Mouse (Mus musculus) CH12.LX (cell line): ENCODE data around the gene Ppara. TPM values are rescaled to one million over a fixed set of nuclear protein-coding genes. Genes with fewer than 3 reads are reported as not detected.

Experiments used
- DNase-seq: peaks from one replicate; pipeline ENCODE4 v3.0.0-alpha.2; 2013; ENCODE audit errors: extremely low read depth
- H3K27ac ChIP-seq: 2 replicates; pipeline ENCODE4 v1.5.1; 2012; ENCODE audit warnings: low read depth, mild to moderate bottlenecking, control low read depth, moderate library complexity; ENCODE audit not compliant: insufficient read depth
- H3K27me3 ChIP-seq: replicated peaks from 2 replicates; pipeline ENCODE3; 2012; ENCODE audit warnings: inconsistent platforms
- H3K36me3 ChIP-seq, 2 experiments: replicated peaks in 1 of 2; 2 replicates each; pipeline versions ENCODE3 to v1.6.1; 2012; ENCODE audit warnings: inconsistent platforms in 1 of 2, low read length in 1 of 2, mild to moderate bottlenecking in 1 of 2, mixed read lengths in 1 of 2, moderate library complexity in 1 of 2; ENCODE audit not compliant: control insufficient read depth in 1 of 2, insufficient read depth in 1 of 2
- H3K4me1 ChIP-seq, 2 experiments: 2 replicates each; pipeline ENCODE4 v1.6.1; 2012; ENCODE audit warnings: inconsistent platforms in 1 of 2, moderate library complexity in 1 of 2; ENCODE audit not compliant: insufficient read depth in 2 of 2, control insufficient read depth in 1 of 2
- H3K4me2 ChIP-seq: 2 replicates; pipeline ENCODE4 v1.6.1; 2012; ENCODE audit warnings: low read depth, mild to moderate bottlenecking, control low read depth; ENCODE audit not compliant: poor library complexity, insufficient read depth, severe bottlenecking
- H3K4me3 ChIP-seq, 3 experiments: fragments of 150-350 bp in 1 of 3; sonication (generic) in 1 of 3; replicated peaks in 1 of 3; 2 replicates each; pipeline versions ENCODE3 to v1.5.1; 2011 to 2012; ENCODE audit warnings: low read depth in 2 of 3, low read length in 2 of 3, mild to moderate bottlenecking in 2 of 3, moderate library complexity in 2 of 3, control low read depth in 1 of 3, improper control_type of control experiment in 1 of 3, inconsistent platforms in 1 of 3, mixed read lengths in 1 of 3; ENCODE audit not compliant: poor library complexity in 1 of 3
- H3K79me2 ChIP-seq: replicated peaks from 2 replicates; pipeline ENCODE4 v1.6.1; 2012; ENCODE audit warnings: mild to moderate bottlenecking, moderate library complexity; ENCODE audit not compliant: control insufficient read depth, poor library complexity, insufficient read depth, severe bottlenecking; ENCODE audit errors: extremely low read depth
- H3K9ac ChIP-seq: 2 replicates; pipeline ENCODE4 v1.6.1; 2012; ENCODE audit warnings: low read depth, mild to moderate bottlenecking, control low read depth, moderate library complexity; ENCODE audit not compliant: insufficient read depth
- H3K9me3 ChIP-seq: replicated peaks from 2 replicates; pipeline ENCODE3; 2012; ENCODE audit warnings: low read length, inconsistent platforms, mixed read lengths
- BHLHE40 ChIP-seq: IDR thresholded peaks from 2 replicates; pipeline ENCODE4 v1.6.1; 2011; ENCODE audit warnings: mild to moderate bottlenecking, low read depth, low read length, improper control_type of control experiment
- CTCF ChIP-seq, 2 experiments: IDR thresholded peaks in 1 of 2; conservative IDR thresholded peaks in 1 of 2; 2 replicates each; pipeline ENCODE4 v1.5.1; 2011 to 2012; ENCODE audit warnings: low read depth in 2 of 2, low read length in 2 of 2, improper control_type of control experiment in 1 of 2, inconsistent platforms in 1 of 2, mild to moderate bottlenecking in 1 of 2, moderate library complexity in 1 of 2
- ELF1 ChIP-seq: IDR thresholded peaks from 2 replicates; pipeline ENCODE4 v1.6.1; 2014; ENCODE audit warnings: low read depth, mild to moderate bottlenecking, inconsistent platforms, low read length, improper control_type of control experiment
- EP300 ChIP-seq: IDR thresholded peaks from 2 replicates; pipeline ENCODE4 v1.6.1; 2011; ENCODE audit warnings: low read length, improper control_type of control experiment
- GABPA ChIP-seq: IDR thresholded peaks from 2 replicates; pipeline ENCODE4 v1.6.1; 2012; ENCODE audit warnings: low read depth, low read length, improper control_type of control experiment, inconsistent platforms; ENCODE audit not compliant: insufficient replicate concordance
- HCFC1 ChIP-seq: IDR thresholded peaks from 2 replicates; pipeline ENCODE4 v1.6.1; 2012; ENCODE audit warnings: low read depth, mild to moderate bottlenecking, inconsistent platforms, low read length, improper control_type of control experiment
- IRF4 ChIP-seq: IDR thresholded peaks from 2 replicates; pipeline ENCODE4 v1.6.1; 2014; ENCODE audit warnings: low read depth, mild to moderate bottlenecking, inconsistent platforms, low read length, improper control_type of control experiment
- JUN ChIP-seq: IDR thresholded peaks from 2 replicates; pipeline ENCODE4 v1.6.1; 2011; ENCODE audit warnings: low read depth, mild to moderate bottlenecking, low read length, improper control_type of control experiment, moderate library complexity; ENCODE audit not compliant: insufficient read depth
- JUND ChIP-seq: conservative IDR thresholded peaks from 2 replicates; pipeline ENCODE4 v1.6.1; 2011; ENCODE audit warnings: low read depth, low read length, improper control_type of control experiment
- MAFK ChIP-seq: IDR thresholded peaks from 2 replicates; pipeline ENCODE4 v1.6.1; 2011; ENCODE audit warnings: low read length, improper control_type of control experiment; ENCODE audit not compliant: insufficient replicate concordance
- MXI1 ChIP-seq: IDR thresholded peaks from 2 replicates; pipeline ENCODE4 v1.6.1; 2011; ENCODE audit warnings: mild to moderate bottlenecking, low read depth, low read length, improper control_type of control experiment
- MYC ChIP-seq: IDR thresholded peaks from 2 replicates; pipeline ENCODE4 v1.6.1; 2011; ENCODE audit warnings: low read depth, mild to moderate bottlenecking, improper control_type of control experiment, low read length
- PAX5 ChIP-seq: IDR thresholded peaks from 2 replicates; pipeline ENCODE4 v1.6.1; 2012; ENCODE audit warnings: low read length, inconsistent platforms, mixed read lengths
- POLR2AphosphoS2 ChIP-seq: IDR thresholded peaks from 2 replicates; pipeline ENCODE4 v1.6.1; 2011; ENCODE audit warnings: low read depth, low read length, improper control_type of control experiment
- RCOR1 ChIP-seq: conservative IDR thresholded peaks from 2 replicates; pipeline ENCODE4 v1.6.1; 2012; ENCODE audit warnings: low read depth, mild to moderate bottlenecking, inconsistent platforms, low read length, improper control_type of control experiment
- SIN3A ChIP-seq: IDR thresholded peaks from 2 replicates; pipeline ENCODE4 v1.6.1; 2012; ENCODE audit warnings: low read length, improper control_type of control experiment, inconsistent platforms
- SMC3 ChIP-seq: IDR thresholded peaks from 2 replicates; pipeline ENCODE4 v1.6.1; 2011; ENCODE audit warnings: low read depth, low read length, improper control_type of control experiment
- TBP ChIP-seq: conservative IDR thresholded peaks from 2 replicates; pipeline ENCODE4 v1.6.1; 2011; ENCODE audit warnings: low read depth, low read length, improper control_type of control experiment
- TCF12 ChIP-seq: IDR thresholded peaks from 2 replicates; pipeline ENCODE4 v1.6.1; 2014; ENCODE audit warnings: low read depth, mild to moderate bottlenecking, inconsistent platforms, low read length, improper control_type of control experiment
- UBTF ChIP-seq: IDR thresholded peaks from 2 replicates; pipeline ENCODE4 v1.6.1; 2012; ENCODE audit warnings: low read depth, mild to moderate bottlenecking, inconsistent platforms, low read length, improper control_type of control experiment, moderate library complexity
- USF2 ChIP-seq: conservative IDR thresholded peaks from 2 replicates; pipeline ENCODE4 v1.6.1; 2011; ENCODE audit warnings: low read depth, low read length, improper control_type of control experiment
- ZMIZ1 ChIP-seq: IDR thresholded peaks from 2 replicates; pipeline ENCODE4 v1.6.1; 2012; ENCODE audit warnings: low read depth, mild to moderate bottlenecking, inconsistent platforms, low read length, improper control_type of control experiment
- ZNF384 ChIP-seq: IDR thresholded peaks from 2 replicates; pipeline ENCODE4 v1.6.1; 2012; ENCODE audit warnings: low read depth, low read length, improper control_type of control experiment, inconsistent platforms
- dilution Hi-C: fragments of 300-500 bp; cut with MboI; formaldehyde crosslinking; loops from 2 replicates; pipeline ENCODE4 v1.14.3; 2020; ENCODE audit warnings: low sequenced_read_pairs; ENCODE audit not compliant: extremely low pct_unique_long_range_greater_than_20kb, extremely low pct_ligation_motif_present
- in situ Hi-C: fragments of 300-500 bp; cut with MboI; formaldehyde crosslinking; loops from 3 replicates; pipeline ENCODE4 v1.14.3; 2019; ENCODE audit warnings: low sequenced_read_pairs, low pct_ligation_motif_present, low pct_unique_long_range_greater_than_20kb, mixed read lengths
- polyA plus RNA-seq: library from polyadenylated mRNA; unstranded; fragments of >175 nt; gene quantifications from 2 replicates; pipeline ENCODE4 v1.2.1, GENCODE M21; 2012; ENCODE audit warnings: low read depth; ENCODE audit not compliant: insufficient read length
- total RNA-seq, 2 experiments: library from RNA; depleted of rRNA; stranded (reverse); fragments of 300-350 nt in 1 of 2; fragments of >200 nt in 1 of 2; gene quantifications; 2 replicates each; pipeline ENCODE4 v1.2.3; 2012 to 2014

The Ppara gene
- total and polyA plus RNA-seq, 3 experiments, result not detected

DNA sequence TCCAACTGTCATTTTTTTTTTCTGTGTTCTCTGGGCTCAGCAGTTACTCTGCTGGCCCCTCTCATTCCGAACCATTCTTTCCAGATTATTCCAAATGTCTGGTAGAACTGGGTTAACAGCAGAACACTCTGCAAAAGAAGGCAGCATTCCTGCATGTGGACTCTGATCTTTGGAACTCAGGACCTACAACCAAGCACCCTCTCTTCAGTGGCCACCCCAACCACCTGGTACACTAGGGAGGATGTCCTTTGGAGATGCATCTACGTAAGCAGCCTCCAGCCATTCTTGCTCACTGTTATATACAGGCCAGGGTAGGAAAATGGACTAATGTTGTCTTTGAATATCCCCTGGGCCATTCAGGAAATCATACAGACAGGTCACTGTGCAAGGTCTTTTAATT, 1.1 kb upstream of the Ppara start:
- Histone ChIP-seq H3K27ac (no peak overlapping the region), H3K9me3 (no peaks in the 10 kb centered on the region), H3K79me2 (no peaks in the 10 kb centered on the region), H3K4me1 (peaks cover 8% of the 10 kb centered on the region in 2 experiments; a peak in 2 of 4 replicates), H3K27me3 (peaks cover 86% of the 10 kb centered on the region), H3K4me3 (no peak overlapping the region), H3K36me3 (no peaks in the 10 kb centered on the region), H3K4me2 (no peak overlapping the region), H3K9ac (no peak overlapping the region)
- dilution Hi-C loops, result no loop called here
- in situ Hi-C loops, result loop anchor here (25.0 kb wide), 1 partner anchor 304 kb away; the partner anchor contains the start of gene Celsr1
- TF ChIP-seq CTCF (conservative IDR thresholded peaks at IDR 0.05 in 1 of 2, IDR thresholded peaks at IDR 0.05 in 1 of 2; ENCODE audit: low read depth in 2 of 2, low read length in 2 of 2) (no peak), UBTF (no peak), ZNF384 (no peak), PAX5 (no peak), BHLHE40 (no peak), MXI1 (no peak), GABPA (no peak), TCF12 (no peak), RCOR1 (no peak), EP300 (no peak), POLR2AphosphoS2 (no peak), JUN (no peak), JUND (no peak), MAFK (no peak), SMC3 (no peak), MYC (no peak), ZMIZ1 (no peak), SIN3A (no peak), IRF4 (no peak)
- TF ChIP-seq, all 38 proteins: peak for 0
- no peak for DNase-seq

DNA sequence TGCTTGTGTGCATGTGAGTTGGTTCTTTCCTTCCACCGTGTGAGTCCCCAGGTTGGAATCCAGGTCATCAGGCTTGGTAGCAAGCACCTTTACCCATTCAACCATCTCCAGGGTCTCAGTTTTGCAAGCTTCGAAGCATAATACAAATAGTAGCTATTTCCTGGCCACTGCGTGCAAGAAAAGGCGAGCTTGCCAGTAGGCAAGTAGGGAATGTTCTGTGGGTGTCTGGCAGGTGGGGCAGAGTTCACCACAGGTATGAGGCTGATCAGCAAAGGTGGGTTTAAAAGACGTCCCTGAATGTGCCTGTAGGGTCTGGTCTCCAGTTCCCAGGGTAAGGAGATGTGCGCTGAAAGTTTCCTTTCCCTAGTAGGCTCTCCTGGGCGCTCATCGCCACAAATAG, 635 bp upstream of the Ppara start:
- dilution Hi-C loops, result no loop called here
- no peak overlapping the region for H3K27ac ChIP-seq
- no peak for TF ChIP-seq JUND
- no peak for TF ChIP-seq HCFC1
- no peak for TF ChIP-seq ELF1
- no peak for TF ChIP-seq USF2
- TF ChIP-seq TBP, result no peak
- no peak for TF ChIP-seq ZNF384
- TF ChIP-seq, all 38 proteins: peak for 0
- Histone ChIP-seq H3K9me3 (no peaks in the 10 kb centered on the region), H3K36me3 (no peaks in the 10 kb centered on the region), H3K4me2 (no peak overlapping the region), H3K4me1 (peaks cover 8% of the 10 kb centered on the region in 2 experiments; a peak in 2 of 4 replicates), H3K4me3 (no peak overlapping the region), H3K9ac (no peak overlapping the region), H3K79me2 (no peaks in the 10 kb centered on the region), H3K27me3 (peaks cover 84% of the 10 kb centered on the region)
- DNase-seq, result no peak
- in situ Hi-C loops, result loop anchor here (25.0 kb wide), 1 partner anchor 303 kb away; the partner anchor contains the start of gene Celsr1
